Mouse (Mus musculus) induced T-regulatory cell, adult 2 months (primary cell): Measurements from ENCODE around the gene Ankrd44.
A peak's percentile ranks its signal among the peaks of the same experiment; 100 is the strongest.

ENCODE experiments used
- DNase-seq: peaks from one replicate; pipeline ENCODE4 v3.0.0-alpha.2; 2012; ENCODE audit warnings: low read depth

The Ankrd44 gene

GRCm38 (mm10) chr1:54637340-54637739, 288.8 kb downstream of the Ankrd44 start:
- DNase-seq: no peak

- no peak for DNase-seq
Observed at GRCm38 (mm10) chr1:54629106-54629505, 297.1 kb downstream of the Ankrd44 start.

- DNase-seq: no peak
Observed at GRCm38 (mm10) chr1:54614963-54615362, 311.2 kb downstream of the Ankrd44 start.

GRCm38 (mm10) chr1:54612344-54612743, 313.8 kb downstream of the Ankrd44 start:
- no peak for DNase-seq

- no peak for DNase-seq
Observed at GRCm38 (mm10) chr1:54611891-54612290, 314.3 kb downstream of the Ankrd44 start.

GRCm38 (mm10) chr1:54606936-54607335, 319.3 kb downstream of the Ankrd44 start:
- DNase-seq: no peak

- no peak for DNase-seq
Observed at GRCm38 (mm10) chr1:54601692-54602091, 324.5 kb downstream of the Ankrd44 start.

GRCm38 (mm10) chr1:54600275-54600674, 325.9 kb downstream of the Ankrd44 start:
- peak; percentile 41 for DNase-seq

- no peak for DNase-seq
Observed at GRCm38 (mm10) chr1:54597594-54598217, 328.5 kb downstream of the Ankrd44 start.

- no peak for DNase-seq
Observed at GRCm38 (mm10) chr1:54596151-54596550, 330.0 kb downstream of the Ankrd44 start.
